Mouse (Mus musculus): ENCODE data around the gene H2al1m. TPM values are rescaled to one million over a fixed set of nuclear protein-coding genes. Genes with fewer than 3 reads are reported as not detected.
"Not testable (repeated sequence)": the region's sequence is repeated elsewhere in the genome, so short reads cannot be mapped to it uniquely, and the experiment has no call there.

Gene H2al1m
- polyA plus RNA-seq, 1 experiment from 2014 or later: not detected

DNA sequence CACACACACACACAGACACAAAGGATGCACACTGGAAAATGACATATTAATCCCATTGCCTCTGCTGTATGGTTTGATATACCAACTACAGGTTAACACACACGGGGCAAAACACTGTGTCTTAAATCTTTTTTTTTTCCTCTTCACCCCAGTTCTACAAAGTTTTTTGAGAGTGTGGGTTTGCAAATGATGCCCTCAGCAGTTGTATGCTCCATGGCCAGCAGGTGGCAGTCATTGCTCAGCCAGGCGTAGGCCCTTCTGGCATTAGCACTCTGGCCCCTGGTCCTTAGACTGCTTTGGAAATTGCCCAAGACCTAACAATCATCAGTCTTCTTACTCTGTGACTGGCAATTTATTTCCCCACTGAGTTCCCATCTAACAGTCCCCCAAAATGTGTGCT, 49.5 kb downstream of the H2al1m start:
- 73% methylated on average over 2 of the region's 2 CpGs for WGBS
- not testable (repeated sequence) for H3K27me3 ChIP-seq; H3K4me2 ChIP-seq; H3K4me3 ChIP-seq; H3K4me1 ChIP-seq; H3K9me3 ChIP-seq; H3K36me3 ChIP-seq; H3K27ac ChIP-seq; ATAC-seq (ENCODE audit: insufficient number of reproducible peaks, insufficient read depth, low FRiP score, low TSS enrichment, low read depth); H3K9ac ChIP-seq

Other genes with a start within 250 kb of the H2al1m start
- gene Fthl17f, start 220.7 kb upstream of the H2al1m start, polyA plus RNA-seq (2015; fragmentation: Nextera tagmentation; extraction: Ambion mirVana): not detected in 2 replicates
- gene 4930402K13Rik, start 179.2 kb upstream of the H2al1m start, polyA plus RNA-seq (2015; fragmentation: Nextera tagmentation; extraction: Ambion mirVana): not detected in 2 replicates
- gene Lancl3, start 83.9 kb upstream of the H2al1m start, polyA plus RNA-seq (2015; fragmentation: Nextera tagmentation; extraction: Ambion mirVana): 1.1 and 2.0 TPM in 2 replicates
- not detected in 2 replicates for gene Gm14862, start 26.9 kb upstream of the H2al1m start, polyA plus RNA-seq (2015; fragmentation: Nextera tagmentation; extraction: Ambion mirVana)
- gene Xk, start 11.0 kb upstream of the H2al1m start, polyA plus RNA-seq (2015; fragmentation: Nextera tagmentation; extraction: Ambion mirVana): 1.0 and 1.4 TPM in 2 replicates
- gene H2al1k, start 66.9 kb downstream of the H2al1m start, polyA plus RNA-seq (2015; fragmentation: Nextera tagmentation; extraction: Ambion mirVana): not detected in 2 replicates
- gene Cybb, start 204.0 kb downstream of the H2al1m start, polyA plus RNA-seq (2015; fragmentation: Nextera tagmentation; extraction: Ambion mirVana): 0.81 and 2.3 TPM in 2 replicates